Mouse (Mus musculus) liver, adult 2 months (tissue): ENCODE data around the gene Wdr17. TPM values are rescaled to one million over a fixed set of nuclear protein-coding genes. Genes with fewer than 3 reads are reported as not detected.

Experiments
- DNase-seq: peaks from one replicate; pipeline ENCODE4 v3.0.0-alpha.2; 2011; ENCODE audit warnings: low read depth, low spot score; ENCODE audit errors: extremely low read depth
- H3K27ac ChIP-seq: fragments of 200-500 bp; replicated peaks from 2 replicates; pipeline ENCODE4 v1.5.1; 2012; ENCODE audit warnings: low read depth, mild to moderate bottlenecking, control low read depth, inconsistent platforms, low read length; ENCODE audit not compliant: insufficient read depth
- H3K27me3 ChIP-seq: fragments of 200-500 bp; 2 replicates; pipeline ENCODE4 v1.6.1; 2012; ENCODE audit warnings: mild to moderate bottlenecking, moderate library complexity, low read length, inconsistent platforms; ENCODE audit not compliant: control insufficient read depth, insufficient read depth
- H3K36me3 ChIP-seq: fragments of 200-500 bp; 2 replicates; pipeline ENCODE4 v1.6.1; 2012; ENCODE audit warnings: low read length, inconsistent platforms; ENCODE audit not compliant: control insufficient read depth, insufficient read depth
- H3K4me1 ChIP-seq: fragments of 200-500 bp; 2 replicates; pipeline ENCODE4 v1.6.1; 2011; ENCODE audit warnings: low read length; ENCODE audit not compliant: control insufficient read depth, insufficient read depth
- H3K4me3 ChIP-seq: fragments of 200-500 bp; 2 replicates; pipeline ENCODE4 v1.5.1; 2011; ENCODE audit warnings: low read depth, mild to moderate bottlenecking, control low read depth, low read length, moderate library complexity; ENCODE audit not compliant: insufficient read depth
- H3K79me2 ChIP-seq: fragments of 200-500 bp; 2 replicates; pipeline ENCODE4 v1.6.1; 2012; ENCODE audit warnings: inconsistent platforms, mild to moderate bottlenecking, low read length, moderate library complexity; ENCODE audit not compliant: control insufficient read depth, insufficient read depth
- H3K9ac ChIP-seq: fragments of 200-500 bp; 2 replicates; pipeline ENCODE4 v1.6.1; 2012; ENCODE audit warnings: low read depth, mild to moderate bottlenecking, control low read depth, inconsistent platforms, low read length
- CTCF ChIP-seq: fragments of 200-500 bp; IDR thresholded peaks from 2 replicates; pipeline ENCODE4 v1.5.1; 2011; ENCODE audit warnings: low read depth, low read length, control low read depth
- POLR2A ChIP-seq: fragments of 200-500 bp; IDR thresholded peaks from 2 replicates; pipeline ENCODE4 v1.6.1; 2011; ENCODE audit warnings: low read length, control low read depth; ENCODE audit not compliant: insufficient read depth; ENCODE audit errors: extremely low read depth
- WGBS: fragments of 180-500 bp; shearing (Covaris S2); methylation state at CpG from one replicate; pipeline ENCODE4 v1.1.7; 2018; 5-methylcytosine and 5-hydroxymethylcytosine counted together
- polyA plus RNA-seq: library from polyadenylated mRNA; depleted of rRNA; stranded (reverse); fragments of >200 nt; gene quantifications from 2 replicates; pipeline ENCODE4 v1.2.3, GENCODE M21; 2012; rRNA removed
- total RNA-seq: library from RNA; depleted of rRNA; stranded (reverse); fragments of >200 nt; gene quantifications from 2 replicates; pipeline ENCODE4 v1.2.3, GENCODE M21; 2014; rRNA removed

Wdr17 gene
- not detected in 2 replicates for total RNA-seq
- polyA plus RNA-seq, result not detected in 2 replicates

DNA sequence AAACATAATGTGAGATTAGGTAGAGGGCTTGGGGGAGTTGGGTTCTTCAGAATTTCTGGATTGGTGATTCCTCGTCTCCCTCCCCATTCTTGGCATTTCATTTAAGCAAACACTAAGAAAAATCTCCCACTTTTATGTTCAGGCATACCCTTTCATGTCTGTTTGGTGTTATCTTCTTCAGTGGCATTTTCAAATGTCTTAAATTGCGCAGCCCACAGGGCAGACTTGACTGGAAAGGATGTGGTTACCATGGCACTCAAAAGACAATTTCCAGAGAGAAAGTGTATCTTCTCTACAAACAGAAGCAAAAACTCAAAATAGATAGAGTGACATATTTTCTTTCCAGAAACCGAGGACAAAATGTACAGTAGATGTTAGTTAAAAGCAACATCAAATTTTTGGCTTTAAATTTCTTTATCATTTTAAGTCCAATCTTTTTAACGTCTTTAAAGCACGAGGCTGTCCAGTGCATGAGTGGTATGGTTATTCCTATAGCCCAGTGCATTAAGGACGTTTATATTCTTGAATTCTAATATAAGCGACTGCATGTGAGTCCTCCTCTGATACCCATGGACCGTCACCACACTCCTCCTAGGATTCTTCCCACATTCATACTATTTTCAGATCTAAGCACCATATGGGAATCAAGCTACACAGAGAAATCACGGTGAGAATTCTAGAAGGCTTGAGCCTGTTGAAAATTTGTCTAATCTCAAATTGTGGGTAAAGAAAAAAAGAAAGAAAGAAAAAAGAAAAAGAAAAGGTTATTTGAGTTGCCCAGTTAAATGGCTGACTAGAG lies at the start of gene Wdr17:
Wdr17 (minus strand) TSS at position 198 of the 799 bp plus-strand sequence.
- no peak for DNase-seq
- TF ChIP-seq POLR2A (no peak), CTCF (no peak)
- Histone ChIP-seq H3K4me3 (no peak within 1 kb of the TSS), H3K27me3 (no peaks in the 10 kb centered on the region), H3K79me2 (no peaks in the 10 kb centered on the region), H3K9ac (no peak within 1 kb of the TSS), H3K36me3 (no peaks in the 10 kb centered on the region), H3K27ac (no peak within 1 kb of the TSS), H3K4me1 (no peaks in the 10 kb centered on the region)
- WGBS, result 73% methylated on average over 9 of the region's 9 CpGs

DNA sequence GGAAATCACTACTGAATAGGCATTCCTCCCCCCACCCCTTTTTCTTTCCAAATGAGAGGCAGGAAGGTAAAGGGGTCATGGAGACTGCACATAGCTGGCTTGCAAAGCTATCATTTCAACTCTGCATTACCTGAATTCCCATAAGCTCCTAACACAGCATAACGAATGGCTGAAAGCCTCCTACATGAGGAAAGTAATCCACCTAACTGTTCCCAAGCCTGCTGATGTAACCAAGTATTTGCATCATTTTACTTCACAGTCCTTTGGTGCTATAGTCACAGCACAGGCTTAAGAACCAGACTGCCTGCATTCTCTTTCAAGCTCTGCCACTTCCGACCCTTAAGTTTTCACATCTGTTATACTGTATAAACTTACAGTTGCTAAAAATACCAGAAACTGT lies 45.3 kb upstream of the Wdr17 start:
- no peak for DNase-seq
- H3K36me3 ChIP-seq, result no peaks in the 10 kb centered on the region
- no peaks in the 10 kb centered on the region for H3K27me3 ChIP-seq
- H3K4me1 ChIP-seq, result no peaks in the 10 kb centered on the region
- no peaks in the 10 kb centered on the region for H3K79me2 ChIP-seq
- H3K27ac ChIP-seq, result no peak overlapping the region
- H3K4me3 ChIP-seq, result no peak overlapping the region
- WGBS, result 70% methylated on average over 2 of the region's 2 CpGs
- TF ChIP-seq POLR2A (no peak), CTCF (no peak)
- H3K9ac ChIP-seq, result no peak overlapping the region

DNA sequence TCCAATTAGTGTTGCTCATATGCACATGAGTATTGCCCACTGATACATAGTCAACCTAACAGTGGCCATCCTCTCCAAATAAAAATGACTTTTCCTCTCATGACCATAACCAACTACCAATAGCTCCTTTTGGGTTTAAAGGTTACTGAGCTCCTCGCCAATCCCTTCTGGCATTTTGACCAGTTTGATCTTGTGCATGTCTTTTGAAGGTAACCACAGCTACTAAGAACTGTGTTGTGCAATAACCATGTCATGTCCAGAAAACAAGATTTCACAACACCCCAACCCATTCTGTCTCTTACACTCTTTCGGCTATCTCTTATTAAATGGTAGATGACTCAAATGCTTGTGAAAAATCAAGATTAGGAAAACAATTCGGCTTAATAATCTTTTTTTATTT lies 38.0 kb upstream of the Wdr17 start:
- peak; percentile 95 for DNase-seq
- H3K79me2 ChIP-seq, result no peaks in the 10 kb centered on the region
- WGBS, result 18% methylated on average over 3 of the region's 3 CpGs
- no peaks in the 10 kb centered on the region for H3K27me3 ChIP-seq
- peaks cover 5% of the 10 kb centered on the region; the same call in 1 of the 2 replicates for H3K4me1 ChIP-seq
- no peak overlapping the region for H3K9ac ChIP-seq
- H3K27ac ChIP-seq, result no peak overlapping the region
- TF ChIP-seq CTCF (no peak), POLR2A (no peak)
- H3K36me3 ChIP-seq, result no peaks in the 10 kb centered on the region
- H3K4me3 ChIP-seq, result no peak overlapping the region

DNA sequence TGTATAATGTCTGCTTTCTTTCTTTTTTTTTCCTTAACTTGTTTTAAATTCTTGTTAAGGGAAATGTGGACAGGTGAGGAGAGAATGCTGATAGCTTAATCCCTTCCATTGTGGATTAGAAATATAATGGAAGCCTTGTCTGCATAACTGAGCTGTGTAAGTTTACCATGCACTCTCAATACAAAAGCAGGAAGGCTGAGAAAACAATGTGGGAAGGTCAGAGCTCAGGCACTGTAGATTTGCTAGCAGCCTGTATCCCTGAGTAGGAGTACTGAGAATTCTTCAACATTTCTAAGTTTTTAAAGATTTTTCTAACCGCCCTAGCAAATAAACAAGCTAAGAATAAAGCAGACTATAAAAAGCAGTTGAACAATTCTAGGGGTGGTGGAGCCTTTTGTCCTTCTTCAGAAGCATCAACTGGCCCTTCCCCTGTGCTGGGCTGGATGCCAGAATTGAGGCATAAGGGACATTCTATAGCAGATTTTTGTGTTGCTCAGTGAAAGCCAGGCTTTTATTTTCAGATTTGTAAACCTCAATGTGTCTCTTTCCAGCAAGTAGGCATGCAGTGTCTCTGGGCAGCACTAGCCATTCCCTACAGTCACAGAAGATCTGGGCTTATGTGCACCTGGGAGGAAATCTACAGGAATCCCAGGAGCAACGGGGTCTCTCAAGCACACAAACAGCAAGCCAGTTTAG lies 35.3 kb upstream of the Wdr17 start:
- 38% methylated on average over 2 of the region's 2 CpGs for WGBS
- DNase-seq, result no peak
- Histone ChIP-seq H3K27me3 (no peaks in the 10 kb centered on the region), H3K27ac (no peak overlapping the region), H3K36me3 (no peaks in the 10 kb centered on the region), H3K4me3 (no peak overlapping the region), H3K9ac (no peak overlapping the region), H3K79me2 (no peaks in the 10 kb centered on the region), H3K4me1 (peaks cover 5% of the 10 kb centered on the region; the same call in 1 of the 2 replicates)
- TF ChIP-seq POLR2A, result no peak
- no peak for TF ChIP-seq CTCF

DNA sequence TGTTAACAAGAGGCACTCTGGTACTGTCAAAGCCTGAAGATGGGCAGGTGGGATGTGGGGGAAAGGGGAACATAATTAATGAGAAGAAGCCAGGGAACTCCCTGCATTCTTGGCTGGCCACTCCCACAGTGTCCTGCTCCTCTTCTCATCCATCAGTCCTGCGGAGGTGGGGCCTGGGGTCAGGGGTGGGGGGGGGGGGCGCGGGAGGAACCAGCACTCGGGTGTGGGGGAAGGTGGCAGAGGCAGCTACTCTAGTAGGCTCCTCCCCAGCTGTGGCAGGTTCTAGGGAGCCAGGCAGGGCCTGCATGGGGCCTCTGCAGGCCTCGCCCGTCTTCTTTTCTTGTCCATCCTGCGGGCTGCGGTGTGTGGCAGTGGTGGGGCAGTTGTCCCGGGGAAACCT lies 30.7 kb upstream of the Wdr17 start:
- H3K27me3 ChIP-seq, result no peaks in the 10 kb centered on the region
- no peak for DNase-seq
- H3K4me3 ChIP-seq, result no peak overlapping the region
- no peak overlapping the region for H3K9ac ChIP-seq
- no peak overlapping the region for H3K27ac ChIP-seq
- no peak for TF ChIP-seq CTCF
- TF ChIP-seq POLR2A, result no peak
- H3K79me2 ChIP-seq, result no peaks in the 10 kb centered on the region
- 68% methylated on average over 9 of the region's 9 CpGs for WGBS
- H3K4me1 ChIP-seq, result no peaks in the 10 kb centered on the region
- no peaks in the 10 kb centered on the region for H3K36me3 ChIP-seq
